Mouse (Mus musculus): ENCODE data around the gene Zswim7. TPM values are rescaled to one million over a fixed set of nuclear protein-coding genes. Genes with fewer than 3 reads are reported as not detected.

Gene Zswim7
- polyA plus RNA-seq, 1 experiment from 2014 or later = 25.2 TPM

GRCm38 (mm10) chr11:62268381-62268780 is 12.8 kb downstream of the Zswim7 start:
- Histone ChIP-seq H3K27ac (ENCODE audit: low read length) (no peak overlapping the region), H3K4me3 (ENCODE audit: low read depth, low read length) (no peak overlapping the region), H3K4me2 (replicated peaks; ENCODE audit: low read depth, low read length) (no peak overlapping the region), H3K27me3 (ENCODE audit: control insufficient read depth, insufficient read depth, low read length) (no peaks in the 10 kb centered on the region), H3K9ac (replicated peaks; ENCODE audit: low read depth, low read length) (no peak overlapping the region), H3K36me3 (ENCODE audit: control insufficient read depth, insufficient read depth, low read length) (no peaks in the 10 kb centered on the region), H3K9me3 (ENCODE audit: control insufficient read depth, low read depth, low read length) (no peaks in the 10 kb centered on the region), H3K4me1 (ENCODE audit: control insufficient read depth, insufficient read depth, low read length) (0 out of 2 replicates have a peak, but pooled peaks cover 8% of the 10 kb centered on the region)
- 60% methylated on average over 8 of the region's 8 CpGs for WGBS
- ATAC-seq (ENCODE audit: insufficient number of reproducible peaks, insufficient read depth, low FRiP score, low read depth) = no peak

GRCm38 (mm10) chr11:62266466-62267214 is 14.5 kb downstream of the Zswim7 start:
- 0 out of 2 replicates have a peak, but pooled peaks cover 8% of the 10 kb centered on the region for H3K4me1 ChIP-seq (ENCODE audit: control insufficient read depth, insufficient read depth, low read length)
- no peak overlapping the region for H3K9ac ChIP-seq (replicated peaks; ENCODE audit: low read depth, low read length)
- H3K36me3 ChIP-seq (ENCODE audit: control insufficient read depth, insufficient read depth, low read length) = no peaks in the 10 kb centered on the region
- no peak overlapping the region for H3K27ac ChIP-seq (ENCODE audit: low read length)
- H3K4me3 ChIP-seq (ENCODE audit: low read depth, low read length) = no peak overlapping the region
- H3K27me3 ChIP-seq (ENCODE audit: control insufficient read depth, insufficient read depth, low read length) = no peaks in the 10 kb centered on the region
- no peak overlapping the region for H3K4me2 ChIP-seq (replicated peaks; ENCODE audit: low read depth, low read length)
- no peak for ATAC-seq (ENCODE audit: insufficient number of reproducible peaks, insufficient read depth, low FRiP score, low read depth)
- H3K9me3 ChIP-seq (ENCODE audit: control insufficient read depth, low read depth, low read length) = no peaks in the 10 kb centered on the region
- 72% methylated on average over 17 of the region's 17 CpGs for WGBS

DNA sequence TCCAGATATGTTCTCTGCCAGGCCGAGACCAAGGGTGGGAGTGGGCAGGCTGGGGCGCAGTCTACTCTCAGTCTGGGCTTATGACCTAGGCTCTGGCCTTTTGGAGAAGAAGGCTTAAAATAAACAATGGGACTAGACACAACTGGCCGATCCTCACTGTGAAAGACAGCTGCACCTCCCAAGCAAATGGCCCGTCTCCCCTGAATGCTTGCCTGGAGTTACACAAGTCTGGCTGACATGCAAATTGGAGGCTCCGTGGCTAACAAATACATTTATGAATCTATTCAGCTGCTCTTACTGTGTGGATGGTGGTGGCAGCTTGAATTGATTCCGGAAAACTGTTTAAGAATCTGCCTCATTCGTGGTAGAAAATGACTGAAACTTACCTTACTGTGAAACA is 15.5 kb downstream of the Zswim7 start:
- Histone ChIP-seq H3K36me3 (ENCODE audit: control insufficient read depth, insufficient read depth, low read length) (no peaks in the 10 kb centered on the region), H3K4me1 (ENCODE audit: control insufficient read depth, insufficient read depth, low read length) (0 out of 2 replicates have a peak, but pooled peaks cover 5% of the 10 kb centered on the region), H3K27ac (ENCODE audit: low read length) (no peak overlapping the region), H3K9me3 (ENCODE audit: control insufficient read depth, low read depth, low read length) (no peaks in the 10 kb centered on the region), H3K9ac (replicated peaks; ENCODE audit: low read depth, low read length) (no peak overlapping the region), H3K27me3 (ENCODE audit: control insufficient read depth, insufficient read depth, low read length) (no peaks in the 10 kb centered on the region), H3K4me2 (replicated peaks; ENCODE audit: low read depth, low read length) (no peak overlapping the region), H3K4me3 (ENCODE audit: low read depth, low read length) (no peak overlapping the region)
- 80% methylated on average over 7 of the region's 7 CpGs for whole genome bisulfite sequencing
- ATAC-seq (ENCODE audit: insufficient number of reproducible peaks, insufficient read depth, low FRiP score, low read depth) = no peak

DNA sequence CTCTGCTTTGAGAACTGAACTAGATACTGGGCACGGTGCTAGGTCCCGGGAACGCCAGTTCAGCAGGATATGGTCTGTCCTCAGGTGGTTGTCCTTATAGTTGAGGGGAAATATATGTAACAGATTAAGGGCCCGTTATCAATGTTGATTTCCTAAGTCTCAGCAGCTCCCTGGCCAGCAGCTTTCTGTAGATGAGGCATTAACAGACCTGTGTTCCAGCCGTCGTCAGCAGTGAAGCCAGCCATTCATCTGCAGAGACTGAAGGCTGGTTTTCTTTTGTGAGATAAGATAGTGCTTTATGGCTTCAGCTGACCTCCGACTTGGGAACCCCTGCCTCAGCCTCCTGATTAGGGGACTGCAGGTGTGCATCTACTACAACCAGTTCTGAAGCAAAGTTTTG is 17.2 kb downstream of the Zswim7 start:
- H3K4me1 ChIP-seq (ENCODE audit: control insufficient read depth, insufficient read depth, low read length) = no peaks in the 10 kb centered on the region
- H3K4me2 ChIP-seq (replicated peaks; ENCODE audit: low read depth, low read length) = no peak overlapping the region
- H3K27me3 ChIP-seq (ENCODE audit: control insufficient read depth, insufficient read depth, low read length) = no peaks in the 10 kb centered on the region
- no peaks in the 10 kb centered on the region for H3K9me3 ChIP-seq (ENCODE audit: control insufficient read depth, low read depth, low read length)
- H3K27ac ChIP-seq (ENCODE audit: low read length) = no peak overlapping the region
- H3K9ac ChIP-seq (replicated peaks; ENCODE audit: low read depth, low read length) = no peak overlapping the region
- ATAC-seq (ENCODE audit: insufficient number of reproducible peaks, insufficient read depth, low FRiP score, low read depth) = no peak
- 49% methylated on average over 7 of the region's 7 CpGs for WGBS
- H3K36me3 ChIP-seq (ENCODE audit: control insufficient read depth, insufficient read depth, low read length) = no peaks in the 10 kb centered on the region
- no peak overlapping the region for H3K4me3 ChIP-seq (ENCODE audit: low read depth, low read length)

DNA sequence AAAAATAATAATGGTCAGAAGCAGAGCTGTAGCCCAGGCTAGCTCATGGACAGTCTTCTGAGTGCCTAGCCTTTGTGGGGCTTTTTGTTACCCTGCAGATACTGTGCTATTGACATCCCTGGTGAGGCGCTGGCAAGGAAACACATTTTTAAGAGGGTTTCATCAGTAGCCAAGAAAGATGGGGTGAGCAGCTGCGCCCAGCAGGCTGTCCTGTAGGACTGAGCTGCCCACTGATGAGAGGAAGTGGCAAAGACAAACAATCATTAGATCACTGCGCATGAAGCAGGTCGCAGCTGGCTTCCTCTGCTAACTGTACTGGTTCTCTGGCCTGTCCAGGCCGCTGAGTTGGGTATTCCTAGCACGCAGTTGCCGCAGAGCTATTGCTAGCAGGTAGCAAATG is 17.6 kb downstream of the Zswim7 start:
- 63% methylated on average over 7 of the region's 7 CpGs for WGBS
- H3K9ac ChIP-seq (replicated peaks; ENCODE audit: low read depth, low read length) = no peak overlapping the region
- no peak overlapping the region for H3K27ac ChIP-seq (ENCODE audit: low read length)
- H3K36me3 ChIP-seq (ENCODE audit: control insufficient read depth, insufficient read depth, low read length) = no peaks in the 10 kb centered on the region
- no peaks in the 10 kb centered on the region for H3K9me3 ChIP-seq (ENCODE audit: control insufficient read depth, low read depth, low read length)
- no peaks in the 10 kb centered on the region for H3K27me3 ChIP-seq (ENCODE audit: control insufficient read depth, insufficient read depth, low read length)
- no peak overlapping the region for H3K4me3 ChIP-seq (ENCODE audit: low read depth, low read length)
- ATAC-seq (ENCODE audit: insufficient number of reproducible peaks, insufficient read depth, low FRiP score, low read depth) = no peak
- H3K4me1 ChIP-seq (ENCODE audit: control insufficient read depth, insufficient read depth, low read length) = no peaks in the 10 kb centered on the region
- no peak overlapping the region for H3K4me2 ChIP-seq (replicated peaks; ENCODE audit: low read depth, low read length)

GRCm38 (mm10) chr11:62259214-62259613 is 22.0 kb downstream of the Zswim7 start:
- no peak overlapping the region for H3K4me3 ChIP-seq (ENCODE audit: low read depth, low read length)
- 51% methylated on average over 5 of the region's 5 CpGs for WGBS
- H3K36me3 ChIP-seq (ENCODE audit: control insufficient read depth, insufficient read depth, low read length) = no peaks in the 10 kb centered on the region
- H3K27me3 ChIP-seq (ENCODE audit: control insufficient read depth, insufficient read depth, low read length) = no peaks in the 10 kb centered on the region
- H3K9me3 ChIP-seq (ENCODE audit: control insufficient read depth, low read depth, low read length) = no peaks in the 10 kb centered on the region
- no peak overlapping the region for H3K27ac ChIP-seq (ENCODE audit: low read length)
- ATAC-seq (ENCODE audit: insufficient number of reproducible peaks, insufficient read depth, low FRiP score, low read depth) = no peak
- no peak overlapping the region for H3K9ac ChIP-seq (replicated peaks; ENCODE audit: low read depth, low read length)
- no peak overlapping the region for H3K4me2 ChIP-seq (replicated peaks; ENCODE audit: low read depth, low read length)
- no peaks in the 10 kb centered on the region for H3K4me1 ChIP-seq (ENCODE audit: control insufficient read depth, insufficient read depth, low read length)

DNA sequence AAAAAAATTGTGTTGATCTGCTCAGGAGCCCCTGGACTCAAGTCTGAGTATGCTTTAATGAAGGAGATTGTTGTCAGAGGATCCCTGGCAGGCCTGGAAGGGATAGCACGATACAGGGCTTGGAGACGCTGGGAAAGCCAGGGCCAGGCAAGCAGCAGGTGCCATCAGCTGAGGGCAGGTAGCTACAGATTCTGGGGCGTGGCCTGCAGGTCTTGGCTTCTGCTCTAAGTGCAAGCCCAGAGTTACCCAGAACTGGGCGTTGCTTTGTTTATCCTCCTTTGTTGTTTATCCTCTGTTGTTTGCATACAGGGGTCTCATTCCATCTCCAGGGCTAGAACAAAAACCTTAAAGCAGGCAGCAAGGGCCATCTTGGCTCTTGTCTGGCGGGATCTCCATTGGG is 27.8 kb downstream of the Zswim7 start:
- no peaks in the 10 kb centered on the region for H3K9me3 ChIP-seq (ENCODE audit: control insufficient read depth, low read depth, low read length)
- no peak overlapping the region for H3K4me2 ChIP-seq (replicated peaks; ENCODE audit: low read depth, low read length)
- H3K4me1 ChIP-seq (ENCODE audit: control insufficient read depth, insufficient read depth, low read length) = peaks cover 6% of the 10 kb centered on the region; the same call in 1 of the 2 replicates
- no peaks in the 10 kb centered on the region for H3K36me3 ChIP-seq (ENCODE audit: control insufficient read depth, insufficient read depth, low read length)
- H3K9ac ChIP-seq (replicated peaks; ENCODE audit: low read depth, low read length) = no peak overlapping the region
- H3K27ac ChIP-seq (ENCODE audit: low read length) = no peak overlapping the region
- WGBS = 55% methylated on average over 5 of the region's 5 CpGs
- H3K27me3 ChIP-seq (ENCODE audit: control insufficient read depth, insufficient read depth, low read length) = no peaks in the 10 kb centered on the region
- ATAC-seq (ENCODE audit: insufficient number of reproducible peaks, insufficient read depth, low FRiP score, low read depth) = no peak
- H3K4me3 ChIP-seq (ENCODE audit: low read depth, low read length) = no peak overlapping the region

- H3K36me3 ChIP-seq (ENCODE audit: control insufficient read depth, insufficient read depth, low read length) = no peaks in the 10 kb centered on the region
- no peaks in the 10 kb centered on the region for H3K27me3 ChIP-seq (ENCODE audit: control insufficient read depth, insufficient read depth, low read length)
- H3K27ac ChIP-seq (ENCODE audit: low read length) = no peak overlapping the region
- no peak overlapping the region for H3K9ac ChIP-seq (replicated peaks; ENCODE audit: low read depth, low read length)
- peak; percentile 5; the same call in 1 of the 2 replicates for ATAC-seq (ENCODE audit: insufficient number of reproducible peaks, insufficient read depth, low FRiP score, low read depth)
- H3K4me2 ChIP-seq (replicated peaks; ENCODE audit: low read depth, low read length) = peak overlapping the region; percentile 4; the same call in 1 of the 2 replicates
- peaks cover 6% of the 10 kb centered on the region; the same call in 1 of the 2 replicates for H3K4me1 ChIP-seq (ENCODE audit: control insufficient read depth, insufficient read depth, low read length)
- WGBS = 49% methylated on average over 11 of the region's 11 CpGs
- no peaks in the 10 kb centered on the region for H3K9me3 ChIP-seq (ENCODE audit: control insufficient read depth, low read depth, low read length)
- no peak overlapping the region for H3K4me3 ChIP-seq (ENCODE audit: low read depth, low read length)
Measured at GRCm38 (mm10) chr11:62251047-62251446, 30.1 kb downstream of the Zswim7 start.
